Comparison of ENCODE assay signal across 31 mouse cellular contexts in the genomic region with DNA sequence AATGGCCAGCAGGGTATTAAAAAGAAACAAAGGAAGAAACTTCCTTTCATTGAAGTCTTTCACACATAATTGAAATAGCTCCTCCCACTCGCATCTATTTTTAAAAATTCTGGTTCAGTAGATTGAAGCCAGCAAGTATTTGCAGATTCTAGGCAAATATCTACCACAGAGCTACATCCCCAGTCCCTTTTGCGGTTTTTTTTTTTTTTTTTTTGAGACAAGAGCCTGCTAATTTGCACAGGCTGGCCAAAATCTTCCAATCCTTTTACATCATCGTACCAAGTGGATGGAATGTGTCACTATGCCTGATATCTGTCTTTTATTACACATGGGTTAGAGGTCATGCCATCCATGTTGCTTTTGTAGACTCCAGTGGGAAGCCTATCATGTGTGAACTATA.
"Had no signal": no experiment of that assay in that cellular context is flagged by ENCODE, and none has a peak within 500 bp of the region (broad histone marks: within the 10 kb centered on the region; RNA-seq: fewer than 3 reads in every experiment).

No protein-coding gene starts in this region.

- H3K4me1 ChIP-seq: limb, embryonic 10.5 days; limb, embryonic 12.5 days; limb, embryonic 13.5 days; limb, embryonic 15.5 days; liver, embryonic 12.5 days; liver, embryonic 13.5 days; liver, embryonic 15.5 days; lung, embryonic 15.5 days; megakaryocyte, embryonic 14.5 days; midbrain, embryonic 13.5 days; neural tube, embryonic 12.5 days had no signal

- ATAC-seq: liver, embryonic 12.5 days; liver, postnatal 0 days; lung, postnatal 0 days; midbrain, embryonic 13.5 days; midbrain, embryonic 16.5 days had no signal

- H3K9me3 ChIP-seq: limb, embryonic 10.5 days; limb, embryonic 12.5 days; limb, embryonic 13.5 days; limb, embryonic 15.5 days; liver, embryonic 12.5 days; liver, embryonic 13.5 days; liver, embryonic 15.5 days; lung, embryonic 15.5 days; megakaryocyte, embryonic 14.5 days; midbrain, embryonic 10.5 days; midbrain, embryonic 12.5 days; midbrain, embryonic 13.5 days; neural tube, embryonic 12.5 days had no signal

- H3K27me3 ChIP-seq: limb, embryonic 15.5 days; liver, embryonic 12.5 days; liver, embryonic 13.5 days; liver, embryonic 15.5 days; lung, embryonic 15.5 days; megakaryocyte, embryonic 14.5 days; midbrain, embryonic 12.5 days; midbrain, embryonic 13.5 days; neural tube, embryonic 12.5 days had no signal

- H3K27ac ChIP-seq: limb, embryonic 10.5 days; limb, embryonic 12.5 days; limb, embryonic 13.5 days; limb, embryonic 15.5 days; liver, embryonic 12.5 days; liver, embryonic 13.5 days; liver, embryonic 14.5 days; liver, embryonic 15.5 days; lung, embryonic 15.5 days; macrophage; midbrain, embryonic 10.5 days; midbrain, embryonic 12.5 days; midbrain, embryonic 13.5 days; neural tube, embryonic 12.5 days had no signal

- H3K9ac ChIP-seq: limb, embryonic 12.5 days; limb, embryonic 13.5 days; limb, embryonic 15.5 days; liver, embryonic 12.5 days; liver, embryonic 13.5 days; liver, embryonic 14.5 days; liver, embryonic 15.5 days; liver, postnatal 0 days; lung, embryonic 14.5 days; lung, embryonic 15.5 days; midbrain, embryonic 12.5 days; midbrain, embryonic 13.5 days; neural tube, embryonic 12.5 days had no signal

- H3K4me2 ChIP-seq: limb, embryonic 12.5 days; limb, embryonic 13.5 days; limb, embryonic 15.5 days; liver, embryonic 11.5 days; liver, embryonic 12.5 days; liver, embryonic 13.5 days; liver, embryonic 15.5 days; lung, embryonic 14.5 days; lung, embryonic 15.5 days; midbrain, embryonic 11.5 days; midbrain, embryonic 12.5 days; midbrain, embryonic 13.5 days; neural tube, embryonic 12.5 days had no signal

- H3K36me3 ChIP-seq: limb, embryonic 10.5 days; limb, embryonic 12.5 days; limb, embryonic 13.5 days; limb, embryonic 15.5 days; liver, embryonic 12.5 days; liver, embryonic 13.5 days; liver, embryonic 15.5 days; lung, embryonic 15.5 days; midbrain, embryonic 10.5 days; midbrain, embryonic 12.5 days; midbrain, embryonic 13.5 days; neural tube, embryonic 12.5 days had no signal

- DNase-seq: left cerebral cortex, postnatal 4 days; liver; liver, embryonic 13.5 days; liver, postnatal 0 days; lung, adult 18-20 months; lung, adult 2 months; lung, embryonic 14.5 days; lung, postnatal 10 days; lung, postnatal 14 days; lung, postnatal 36 days; lung, postnatal 4 days; midbrain, embryonic 14.5 days had no signal

- H3K4me3 ChIP-seq: limb, embryonic 10.5 days; limb, embryonic 12.5 days; limb, embryonic 13.5 days; limb, embryonic 15.5 days; liver, embryonic 12.5 days; liver, embryonic 13.5 days; liver, embryonic 15.5 days; lung, embryonic 15.5 days; megakaryocyte, embryonic 14.5 days; midbrain, embryonic 10.5 days; midbrain, embryonic 12.5 days; midbrain, embryonic 13.5 days; myocyte; neural tube, embryonic 12.5 days had no signal
